ENCODE assay signal across 31 mouse cellular contexts in the genomic region with DNA sequence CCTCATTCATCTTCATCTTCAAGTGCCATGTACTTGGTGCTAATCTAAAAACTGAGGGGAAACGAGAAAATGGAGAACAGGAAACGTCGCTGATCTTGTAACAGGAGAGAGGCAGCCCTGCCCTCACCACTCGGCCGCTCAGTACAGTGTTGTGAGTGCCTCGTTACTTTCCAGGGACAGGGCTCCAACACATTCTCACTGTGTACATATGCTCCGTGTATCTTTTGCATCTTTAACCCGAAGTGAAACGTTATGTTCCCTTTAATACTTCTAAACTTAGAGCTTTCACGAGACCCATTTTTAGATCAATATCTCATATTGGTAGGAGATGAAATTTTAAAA. TPM values are rescaled to one million over a fixed set of nuclear protein-coding genes. Genes with fewer than 3 reads are reported as not detected.
A peak's percentile ranks its signal among the peaks of the same experiment; 100 is the strongest.
DNase-seq lines count a peak whose midpoint lies in the region; ATAC-seq and TF ChIP-seq lines count a peak whose summit lies in the region.
"Had no signal": no experiment of that assay in that cellular context is flagged by ENCODE, and none has a peak within 500 bp of the region (broad histone marks: within the 10 kb centered on the region; RNA-seq: fewer than 3 reads in every experiment).

No protein-coding gene starts in this region.

- TF ChIP-seq CTCF in G1E (IDR thresholded peaks at IDR 0.05; ENCODE audit: low read depth, low read length): no peak

- H3K27me3 ChIP-seq in kidney, embryonic 16.5 days (ENCODE audit: insufficient read depth, low read length): no peaks in the 10 kb centered on the region
- H3K27me3 ChIP-seq in G1E (ENCODE audit: insufficient read depth, low read length): no peaks in the 10 kb centered on the region
- H3K27me3 ChIP-seq in liver, embryonic 16.5 days (ENCODE audit: control insufficient read depth, insufficient read depth, low read depth, low read length): no peaks in the 10 kb centered on the region
- H3K27me3 ChIP-seq: forebrain, embryonic 15.5 days; heart, embryonic 13.5 days; hindbrain, embryonic 15.5 days had no signal

- no peak for DNase-seq in kidney, postnatal 4 days
- DNase-seq in G1E (ENCODE audit: low spot score): no peak
- DNase-seq in adrenal gland, postnatal 10 days: no peak
- DNase-seq in cerebellum, postnatal 14 days: no peak
- DNase-seq: adrenal gland, postnatal 36 days; cerebellum, adult 18-20 months; cerebellum, postnatal 25 days; gastrocnemius, adult 2 months; gastrocnemius, postnatal 36 days; heart, adult 2 months; heart, postnatal 14 days; kidney, adult 11 months; layer of hippocampus, adult 9-11 months; lung, embryonic 14.5 days; lung, postnatal 36 days; midbrain, embryonic 14.5 days; spleen, adult 18-20 months; thymus, adult 18-20 months; thymus, postnatal 25 days had no signal

- no peaks in the 10 kb centered on the region for H3K36me3 ChIP-seq in kidney, embryonic 16.5 days (ENCODE audit: insufficient read depth, low read length)
- H3K36me3 ChIP-seq in G1E (replicated peaks): peaks cover 41% of the 10 kb centered on the region
- H3K36me3 ChIP-seq in liver, embryonic 16.5 days (ENCODE audit: control insufficient read depth, insufficient read depth): no peaks in the 10 kb centered on the region
- H3K36me3 ChIP-seq: forebrain, embryonic 10.5 days; forebrain, embryonic 15.5 days; heart, embryonic 13.5 days; hindbrain, embryonic 10.5 days; hindbrain, embryonic 15.5 days had no signal

- no peak overlapping the region for H3K4me3 ChIP-seq in kidney, embryonic 16.5 days (ENCODE audit: low read length)
- H3K4me3 ChIP-seq in G1E (ENCODE audit: low read depth, low read length): peak overlapping the region; percentile 55; the same call in 1 of the 2 replicates
- H3K4me3 ChIP-seq in liver, embryonic 16.5 days (ENCODE audit: low read depth, low read length): no peak overlapping the region
- H3K4me3 ChIP-seq: forebrain, embryonic 10.5 days; forebrain, embryonic 15.5 days; gastrocnemius, adult 2 months; heart, adult 2 months; heart, embryonic 13.5 days; hindbrain, embryonic 10.5 days; hindbrain, embryonic 15.5 days; left cerebral cortex, adult 2 months; megakaryocyte, embryonic 14.5 days had no signal

- H3K4me1 ChIP-seq in kidney, embryonic 16.5 days (ENCODE audit: insufficient read depth, low read length): peaks cover 14% of the 10 kb centered on the region
- peaks cover 68% of the 10 kb centered on the region for H3K4me1 ChIP-seq in G1E (ENCODE audit: insufficient read depth, low read depth, low read length)
- peaks cover 12% of the 10 kb centered on the region for H3K4me1 ChIP-seq in liver, embryonic 16.5 days (ENCODE audit: control insufficient read depth, low read depth, low read length)

- H3K4me2 ChIP-seq in kidney, embryonic 16.5 days (replicated peaks; ENCODE audit: low read depth, low read length): peak overlapping the region; percentile 10; the same call in 1 of the 2 replicates
- H3K4me2 ChIP-seq in liver, embryonic 16.5 days (ENCODE audit: low read depth, low read length): peak overlapping the region; percentile 33
- H3K4me2 ChIP-seq: forebrain, embryonic 15.5 days; heart, embryonic 13.5 days; hindbrain, embryonic 15.5 days; lung, embryonic 14.5 days had no signal

- no peaks in the 10 kb centered on the region for H3K9me3 ChIP-seq in kidney, embryonic 16.5 days (ENCODE audit: low read length)
- no peaks in the 10 kb centered on the region for H3K9me3 ChIP-seq in G1E (replicated peaks)
- H3K9me3 ChIP-seq in liver, embryonic 16.5 days (replicated peaks; ENCODE audit: control insufficient read depth, low read length): no peaks in the 10 kb centered on the region
- H3K9me3 ChIP-seq: forebrain, embryonic 10.5 days; forebrain, embryonic 15.5 days; heart, embryonic 13.5 days; hindbrain, embryonic 10.5 days; hindbrain, embryonic 15.5 days; megakaryocyte, embryonic 14.5 days had no signal

- no peak overlapping the region for H3K27ac ChIP-seq in kidney, embryonic 16.5 days (ENCODE audit: low read length)
- no peak overlapping the region for H3K27ac ChIP-seq in liver, embryonic 16.5 days (ENCODE audit: low read length)
- H3K27ac ChIP-seq: forebrain, embryonic 10.5 days; forebrain, embryonic 15.5 days; gastrocnemius, adult 2 months; heart, adult 2 months; heart, embryonic 13.5 days; hindbrain, embryonic 15.5 days; left cerebral cortex, adult 2 months had no signal

- no peak for ATAC-seq in kidney, embryonic 16.5 days (ENCODE audit: low FRiP score, low TSS enrichment)
- ATAC-seq in G1E (ENCODE audit: extremely low read depth, insufficient number of reproducible peaks, low FRiP score, poor library complexity, severe bottlenecking): no peak; the same call in 1 of the 2 replicates
- peak; percentile 30; the same call in 1 of the 2 replicates for ATAC-seq in granulocyte monocyte progenitor cell, adult 5-6 weeks (replicated peaks; ENCODE audit: poor library complexity, severe bottlenecking)
- 0 out of 2 replicates have a peak, but pooled peaks have one; percentile 39 for ATAC-seq in liver, embryonic 16.5 days (ENCODE audit: low read depth)
- ATAC-seq: CD4-positive, CD25-positive, alpha-beta regulatory T cell, adult 4 months; forebrain, embryonic 15.5 days; inflammation-experienced regulatory T-cells, adult 6 months had no signal

- H3K9ac ChIP-seq in kidney, embryonic 16.5 days (replicated peaks; ENCODE audit: low read length): no peak overlapping the region
- no peak overlapping the region for H3K9ac ChIP-seq in liver, embryonic 16.5 days (ENCODE audit: low read depth, low read length)
- H3K9ac ChIP-seq: forebrain, embryonic 15.5 days; heart, embryonic 13.5 days; hindbrain, embryonic 15.5 days; lung, embryonic 14.5 days had no signal

- WGBS in kidney, embryonic 16.5 days: 42% methylated on average over 10 of the region's 10 CpGs
- WGBS in liver, embryonic 16.5 days (ENCODE audit: insufficient replicate concordance): 30% methylated on average over 10 of the region's 10 CpGs

RNA-seq across cellular contexts. Expression of a gene that starts 42.7 kb away (rescaled TPM):
- polyA plus RNA-seq in kidney, embryonic 16.5 days (2015; fragmentation: Nextera tagmentation; extraction: Ambion mirVana): 24.8 and 26.1 TPM in 2 replicates
- 29.4 and 33.0 TPM in 2 replicates for total RNA-seq in G1E (2014; fragmentation: Nextera tagmentation)
- total RNA-seq in G1E (2017): 16.1 and 19.1 TPM in 2 replicates
- polyA plus RNA-seq in G1E (2012): 9.4 and 14.6 TPM in 2 replicates
- 0.13 TPM in 2 replicates for total RNA-seq in granulocyte monocyte progenitor cell, adult 5-6 weeks (2014; fragmentation: Nextera tagmentation)
- total RNA-seq in granulocyte monocyte progenitor cell, adult 5-6 weeks (2017): under 0.01 and 0.04 TPM in 2 replicates
- 3.8 and 4.3 TPM in 2 replicates for polyA plus RNA-seq in liver, embryonic 16.5 days (2015; fragmentation: Nextera tagmentation; extraction: Ambion mirVana)
- 10 to 100 TPM in 1 of 2 experiments, 1 to 10 TPM in 1; 8.1 to 10.1 TPM for total RNA-seq in adrenal gland, postnatal 10 days (2021)

Comparison
In these comparisons a context has a peak if more than half of its experiments do, and no peak if none do; other contexts are left out.
1. ATAC-seq: peak in granulocyte monocyte progenitor cell, adult 5-6 weeks (single experiment) and liver, embryonic 16.5 days (single experiment); none in kidney, embryonic 16.5 days (single experiment) and G1E (single experiment).
2. RNA of a gene that starts 42.7 kb away (total RNA-seq): 16.1 to 33.0 TPM in G1E and 8.1 to 10.1 TPM in adrenal gland, postnatal 10 days; under 0.01 to 0.13 TPM in granulocyte monocyte progenitor cell, adult 5-6 weeks; every median in the first group is over 4 times any median in the second.